Mouse (Mus musculus) kidney, adult 2 months (tissue): ENCODE results near the gene Tssk6. TPM values are rescaled to one million over a fixed set of nuclear protein-coding genes. Genes with fewer than 3 reads are reported as not detected.
A peak's percentile ranks its signal among the peaks of the same experiment; 100 is the strongest.

Source experiments
- DNase-seq: peaks from one replicate; pipeline ENCODE4 v3.0.0; 2021
- H3K27ac ChIP-seq: fragments of 200-500 bp; 2 replicates; pipeline ENCODE4 v1.5.1; 2012; ENCODE audit warnings: low read depth, low read length, control low read depth, inconsistent platforms; ENCODE audit not compliant: insufficient read depth
- H3K27me3 ChIP-seq: fragments of 200-500 bp; replicated peaks from 2 replicates; pipeline ENCODE4 v1.6.1; 2012; ENCODE audit warnings: mild to moderate bottlenecking, moderate library complexity, low read length, inconsistent platforms; ENCODE audit not compliant: control insufficient read depth, insufficient read depth
- H3K36me3 ChIP-seq: fragments of 200-500 bp; 2 replicates; pipeline ENCODE4 v1.6.1; 2012; ENCODE audit warnings: mild to moderate bottlenecking, moderate library complexity, low read length, inconsistent platforms; ENCODE audit not compliant: control insufficient read depth, insufficient read depth
- H3K4me1 ChIP-seq: fragments of 200-500 bp; 2 replicates; pipeline ENCODE4 v1.6.1; 2011; ENCODE audit warnings: low read length; ENCODE audit not compliant: control insufficient read depth, insufficient read depth
- H3K4me3 ChIP-seq: fragments of 200-500 bp; 2 replicates; pipeline ENCODE4 v1.5.1; 2011; ENCODE audit warnings: mild to moderate bottlenecking, low read depth, low read length, control low read depth; ENCODE audit not compliant: insufficient read depth
- CTCF ChIP-seq: fragments of 200-500 bp; conservative IDR thresholded peaks from 2 replicates; pipeline ENCODE4 v1.5.1; 2011; ENCODE audit warnings: low read depth, mild to moderate bottlenecking, control low read depth, low read length, moderate library complexity, mixed read lengths; ENCODE audit not compliant: insufficient read depth, insufficient read length
- POLR2A ChIP-seq: fragments of 200-500 bp; IDR thresholded peaks from one replicate; pipeline ENCODE4 v1.6.1; 2011; ENCODE audit warnings: low read depth, low read length, control low read depth
- WGBS: fragments of 180-500 bp; shearing (Covaris S2); methylation state at CpG from one replicate; pipeline ENCODE4 v1.1.7; 2018; 5-methylcytosine and 5-hydroxymethylcytosine counted together
- polyA plus RNA-seq: library from polyadenylated mRNA; depleted of rRNA; stranded (reverse); fragments of >200 nt; gene quantifications from 2 replicates; pipeline ENCODE4 v1.2.3, GENCODE M21; 2012

The Tssk6 gene
- polyA plus RNA-seq, 1 experiment, result 1.3 TPM

DNA sequence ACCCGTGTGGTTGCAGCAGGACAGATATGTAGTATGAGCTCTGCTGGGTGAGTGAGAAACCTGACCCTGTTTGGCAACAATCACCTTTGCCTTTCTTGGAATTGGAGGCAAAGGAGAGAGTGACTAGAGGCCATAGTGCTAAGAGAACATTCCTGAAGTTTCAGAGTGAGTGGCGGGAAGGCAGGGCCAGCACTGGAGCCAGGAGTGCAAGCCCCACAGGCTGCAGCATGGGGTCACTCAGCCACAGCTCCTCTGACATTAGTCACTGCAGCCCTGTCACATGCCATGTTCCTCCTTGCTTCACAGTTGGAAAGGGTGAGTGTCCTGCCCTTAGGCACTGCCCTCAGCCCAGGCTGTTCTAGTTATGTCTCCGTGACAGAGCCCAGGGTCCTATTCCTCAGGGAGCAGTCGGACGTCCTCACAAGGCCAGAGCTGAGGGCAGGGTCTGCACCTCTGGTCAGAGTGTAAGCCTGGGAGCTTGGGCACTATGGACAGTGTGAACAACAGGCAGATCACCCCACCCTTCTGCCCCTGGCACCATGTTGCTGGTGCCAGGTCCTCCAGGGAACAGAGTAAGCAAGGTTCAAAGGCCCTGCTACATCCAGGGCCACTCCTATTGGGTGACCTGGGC, 34.2 kb upstream of the Tssk6 start:
- peak; percentile 72 for DNase-seq
- H3K27me3 ChIP-seq, result no peaks in the 10 kb centered on the region
- no peak overlapping the region for H3K4me3 ChIP-seq
- no peaks in the 10 kb centered on the region for H3K36me3 ChIP-seq
- H3K4me1 ChIP-seq, result peaks cover 7% of the 10 kb centered on the region; the same call in 1 of the 2 replicates
- H3K27ac ChIP-seq, result no peak overlapping the region
- WGBS, result 59% methylated on average over 5 of the region's 5 CpGs
- TF ChIP-seq CTCF, result no peak
- TF ChIP-seq POLR2A, result no peak

DNA sequence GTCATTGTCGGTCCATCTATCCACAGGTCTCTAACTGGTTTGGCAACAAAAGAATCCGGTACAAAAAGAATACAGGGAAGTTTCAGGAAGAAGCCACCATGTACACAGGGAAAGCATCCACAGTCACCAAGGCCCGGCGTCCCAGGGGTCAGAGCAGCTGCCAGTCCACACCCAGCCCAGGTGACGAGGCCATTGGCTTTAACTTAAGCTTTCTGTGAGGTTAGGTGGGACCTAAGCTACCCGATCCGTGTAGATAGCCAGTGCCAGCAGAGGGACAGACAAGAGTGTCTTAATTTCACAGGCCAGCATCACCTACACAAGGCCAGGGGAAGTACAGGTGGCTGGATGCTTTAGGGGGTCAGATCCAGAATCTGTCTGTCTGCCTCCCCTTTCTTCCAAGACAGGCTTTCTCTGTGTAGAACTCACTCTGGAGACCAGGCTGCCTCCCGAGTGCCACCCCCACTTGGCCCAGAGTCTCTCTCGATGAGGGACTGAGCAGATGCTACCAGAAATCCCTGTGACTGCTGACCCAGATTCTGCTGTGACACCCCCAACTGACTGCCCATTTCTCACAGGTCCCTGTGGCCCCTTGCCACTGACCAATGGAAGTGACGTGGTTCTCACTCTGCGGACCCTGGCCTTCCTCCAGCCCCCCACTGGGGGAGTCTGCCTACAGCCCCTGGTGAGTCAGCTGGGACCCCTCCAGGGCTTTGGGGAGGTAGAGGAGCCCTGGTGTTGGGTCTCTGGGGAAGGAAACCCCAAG, 31.8 kb upstream of the Tssk6 start:
- 88% methylated on average over 11 of the region's 11 CpGs for WGBS

DNA sequence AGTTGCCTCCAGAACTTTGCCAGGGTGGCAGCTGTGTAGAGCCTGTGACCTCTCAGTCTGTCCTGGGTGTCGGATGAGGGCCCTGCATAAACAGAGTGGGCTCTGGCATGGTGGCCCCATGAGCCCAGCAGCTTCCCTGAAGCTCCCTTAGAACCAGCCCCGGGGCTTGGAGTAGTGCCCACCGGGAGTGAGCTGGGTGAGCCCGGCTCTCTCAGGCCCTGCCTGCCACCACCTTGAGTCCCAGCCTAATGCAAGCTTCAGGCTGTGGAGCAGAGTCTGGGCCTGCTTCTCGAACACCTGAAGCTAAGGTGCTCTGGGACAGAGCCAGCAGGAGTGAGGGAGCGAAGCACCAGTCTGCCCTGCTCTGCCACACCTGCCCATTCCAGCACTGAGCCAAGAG, 31.1 kb upstream of the Tssk6 start:
- 81% methylated on average over 6 of the region's 6 CpGs for WGBS
- H3K27me3 ChIP-seq, result no peaks in the 10 kb centered on the region
- no peak for DNase-seq

More for the DNA sequence above, 31.8 kb upstream of the Tssk6 start:
- H3K4me3 ChIP-seq, result no peak overlapping the region
- H3K36me3 ChIP-seq, result no peaks in the 10 kb centered on the region
- no peak overlapping the region for H3K27ac ChIP-seq
- H3K27me3 ChIP-seq, result no peaks in the 10 kb centered on the region
- no peak for DNase-seq
- TF ChIP-seq POLR2A, result no peak
- TF ChIP-seq CTCF, result no peak
- H3K4me1 ChIP-seq, result peaks cover 7% of the 10 kb centered on the region; the same call in 1 of the 2 replicates

DNA sequence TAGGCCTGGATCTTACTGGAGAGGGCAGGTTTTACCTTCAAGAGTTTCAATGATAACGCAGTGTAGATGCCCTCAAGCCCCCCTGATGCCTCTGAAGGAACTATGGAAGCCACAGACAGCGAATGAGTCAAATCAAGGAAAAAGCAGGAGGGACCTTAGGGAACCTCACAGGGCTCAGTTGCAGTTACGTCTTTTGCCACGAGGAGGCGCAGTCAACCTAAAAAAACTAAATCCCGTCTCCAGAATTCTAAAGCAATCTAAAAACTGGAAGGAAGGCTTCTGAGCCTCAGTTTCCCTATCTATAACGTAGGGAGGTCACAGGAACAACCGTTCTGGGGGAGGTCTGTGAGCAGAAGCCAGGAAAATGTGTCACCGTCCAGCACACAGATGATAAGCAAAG, 27.8 kb upstream of the Tssk6 start:
- no peak overlapping the region for H3K27ac ChIP-seq
- H3K4me1 ChIP-seq, result no peaks in the 10 kb centered on the region
- no peaks in the 10 kb centered on the region for H3K27me3 ChIP-seq
- DNase-seq, result peak; percentile 58
- H3K36me3 ChIP-seq, result no peaks in the 10 kb centered on the region
- WGBS, result 11% methylated on average over 9 of the region's 9 CpGs
- no peak overlapping the region for H3K4me3 ChIP-seq
- TF ChIP-seq POLR2A (no peak), CTCF (peak; percentile 75)

More for the DNA sequence above, 31.1 kb upstream of the Tssk6 start:
- no peak overlapping the region for H3K4me3 ChIP-seq
- H3K4me1 ChIP-seq, result peaks cover 7% of the 10 kb centered on the region; the same call in 1 of the 2 replicates
- H3K27ac ChIP-seq, result no peak overlapping the region
- TF ChIP-seq CTCF (no peak), POLR2A (no peak)
- no peaks in the 10 kb centered on the region for H3K36me3 ChIP-seq

DNA sequence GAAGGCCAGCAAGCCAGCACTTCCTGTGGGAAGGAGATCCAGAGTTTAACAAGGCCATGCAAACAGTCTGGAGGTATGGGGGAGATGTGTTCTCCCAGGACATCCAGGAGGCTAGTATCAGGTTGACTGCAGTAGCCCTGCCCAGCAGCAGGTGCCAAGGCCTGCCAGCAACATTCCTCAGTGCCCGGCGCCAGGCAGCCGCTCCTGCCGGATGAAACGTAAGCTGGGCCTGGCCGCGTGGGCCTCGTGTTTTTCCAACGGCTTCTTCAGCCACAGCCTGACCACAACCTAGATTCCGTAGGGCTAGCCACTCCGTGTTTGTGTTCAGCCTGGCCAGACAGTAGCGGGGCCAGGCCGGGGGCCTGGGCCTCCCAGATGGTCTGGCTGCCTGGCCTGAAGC, 27.3 kb upstream of the Tssk6 start:
- no peak overlapping the region for H3K27ac ChIP-seq
- H3K27me3 ChIP-seq, result no peaks in the 10 kb centered on the region
- H3K36me3 ChIP-seq, result no peaks in the 10 kb centered on the region
- H3K4me1 ChIP-seq, result no peaks in the 10 kb centered on the region
- DNase-seq, result no peak
- WGBS, result 61% methylated on average over 13 of the region's 13 CpGs
- H3K4me3 ChIP-seq, result no peak overlapping the region
- TF ChIP-seq POLR2A (no peak), CTCF (no peak)

DNA sequence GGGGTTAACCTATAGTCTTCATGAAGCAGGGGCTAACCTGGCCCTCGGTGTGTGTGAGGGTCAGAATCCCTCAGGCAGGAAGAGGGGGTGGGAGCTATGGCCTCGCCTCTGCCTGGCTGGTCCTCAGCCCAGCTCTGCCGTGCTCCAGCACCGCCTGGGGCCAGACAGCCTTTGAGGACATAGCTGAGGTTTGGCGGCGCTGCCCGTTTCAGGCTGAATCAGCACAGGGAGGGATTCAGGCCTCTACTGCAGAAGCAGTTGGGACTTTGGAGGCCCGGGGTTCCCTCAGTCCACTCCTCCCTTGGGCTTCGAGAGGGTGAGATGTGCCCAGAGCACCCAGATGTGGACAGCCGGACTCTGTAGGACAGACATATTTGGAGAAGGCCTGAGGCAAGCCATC, 25.9 kb upstream of the Tssk6 start:
- Histone ChIP-seq H3K27me3 (no peaks in the 10 kb centered on the region), H3K36me3 (no peaks in the 10 kb centered on the region), H3K27ac (no peak overlapping the region), H3K4me1 (no peaks in the 10 kb centered on the region), H3K4me3 (no peak overlapping the region)
- DNase-seq, result no peak
- TF ChIP-seq POLR2A, result no peak
- TF ChIP-seq CTCF, result no peak
- 48% methylated on average over 10 of the region's 10 CpGs for WGBS

DNA sequence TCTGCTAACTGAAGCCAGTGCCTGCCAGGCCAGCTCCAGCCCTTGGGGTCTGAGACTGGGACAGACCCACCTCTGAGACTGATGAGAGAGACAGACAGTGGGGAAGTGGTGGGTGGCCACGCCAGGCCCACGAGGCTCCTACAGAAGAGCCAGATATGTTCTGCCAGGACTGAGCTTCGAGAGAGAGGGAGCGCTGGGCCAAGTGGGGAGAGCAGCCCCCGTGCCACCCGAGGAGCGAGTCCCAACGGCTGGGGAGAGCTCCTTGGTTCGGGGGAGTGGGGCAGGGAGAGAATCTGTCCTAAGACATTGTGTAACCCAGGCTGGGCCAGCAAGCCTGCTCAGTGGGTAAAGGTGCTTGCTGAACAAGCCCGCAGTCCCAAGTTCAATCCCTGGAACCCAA, 25.0 kb upstream of the Tssk6 start:
- WGBS, result 77% methylated on average over 10 of the region's 10 CpGs
- no peaks in the 10 kb centered on the region for H3K27me3 ChIP-seq
- no peak overlapping the region for H3K27ac ChIP-seq
- no peaks in the 10 kb centered on the region for H3K36me3 ChIP-seq
- TF ChIP-seq POLR2A (no peak), CTCF (no peak)
- H3K4me1 ChIP-seq, result no peaks in the 10 kb centered on the region
- no peak for DNase-seq
- H3K4me3 ChIP-seq, result no peak overlapping the region
